Mouse (Mus musculus): ENCODE results near the gene Nudt5. TPM values are rescaled to one million over a fixed set of nuclear protein-coding genes. Genes with fewer than 3 reads are reported as not detected.

Gene Nudt5
- polyA plus RNA-seq, 1 experiment from 2014 or later: 82.2 TPM

DNA sequence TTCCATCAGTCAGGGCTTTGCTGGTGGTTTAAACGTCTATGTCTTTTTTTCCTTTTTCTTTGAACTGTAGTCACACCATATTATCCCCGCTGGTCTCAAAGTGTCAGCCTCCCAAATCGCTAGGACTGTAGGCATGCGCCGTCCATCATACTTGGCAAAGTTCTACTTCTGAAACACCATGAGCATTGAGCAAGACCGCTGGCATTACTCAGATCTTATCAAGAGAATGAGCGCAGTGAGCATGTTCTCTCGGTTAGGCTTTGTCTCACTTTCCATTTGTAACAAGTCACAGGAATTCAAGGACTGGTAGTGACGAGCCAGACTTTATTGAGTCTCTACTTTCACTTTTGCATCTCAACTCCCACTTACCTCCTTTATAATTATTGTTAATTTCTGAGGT is 6.3 kb downstream of the Nudt5 start:
- no peak overlapping the region for H3K4me3 ChIP-seq (ENCODE audit: low read depth, low read length)
- H3K9me3 ChIP-seq (ENCODE audit: control insufficient read depth, low read length): no peaks in the 10 kb centered on the region
- H3K36me3 ChIP-seq (ENCODE audit: control insufficient read depth, insufficient read depth, low read length): 0 out of 2 replicates have a peak, but pooled peaks cover 2% of the 10 kb centered on the region
- no peak overlapping the region for H3K4me2 ChIP-seq (ENCODE audit: low read depth)
- WGBS: 92% methylated on average over 9 of the region's 9 CpGs
- H3K4me1 ChIP-seq (ENCODE audit: control insufficient read depth, insufficient read depth, low read length): 0 out of 2 replicates have a peak, but pooled peaks cover 1% of the 10 kb centered on the region
- H3K27ac ChIP-seq (ENCODE audit: low read depth, low read length): no peak overlapping the region
- DNase-seq (ENCODE audit: low spot score) (no peak), ATAC-seq (ENCODE audit: insufficient read depth, low FRiP score, low TSS enrichment) (no peak)
- no peaks in the 10 kb centered on the region for H3K27me3 ChIP-seq (ENCODE audit: control insufficient read depth, insufficient read depth, low read length)
- H3K9ac ChIP-seq (ENCODE audit: low read length): no peak overlapping the region

DNA sequence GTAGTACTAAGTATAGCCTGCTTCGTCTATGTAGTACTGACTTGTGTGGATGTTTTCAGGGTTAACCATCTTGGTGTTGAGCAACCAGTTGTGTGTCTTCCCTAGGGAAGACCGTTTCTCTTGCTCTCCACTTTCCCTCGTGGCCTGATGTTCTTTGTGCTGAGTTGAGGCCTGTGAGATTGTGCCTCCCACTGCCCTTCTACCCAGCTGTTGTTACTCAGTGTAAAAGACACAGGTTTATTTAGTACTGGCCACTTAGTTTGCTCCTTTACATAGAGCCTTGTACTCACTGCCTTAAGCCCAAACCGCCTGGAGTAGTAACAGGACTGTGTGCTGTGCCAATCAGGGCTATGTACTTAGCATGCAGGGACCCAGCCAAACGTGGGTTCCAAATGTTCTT is 7.0 kb downstream of the Nudt5 start:
- 0 out of 2 replicates have a peak, but pooled peaks cover 2% of the 10 kb centered on the region for H3K36me3 ChIP-seq (ENCODE audit: control insufficient read depth, insufficient read depth, low read length)
- WGBS: 92% methylated on average over 5 of the region's 5 CpGs

DNA sequence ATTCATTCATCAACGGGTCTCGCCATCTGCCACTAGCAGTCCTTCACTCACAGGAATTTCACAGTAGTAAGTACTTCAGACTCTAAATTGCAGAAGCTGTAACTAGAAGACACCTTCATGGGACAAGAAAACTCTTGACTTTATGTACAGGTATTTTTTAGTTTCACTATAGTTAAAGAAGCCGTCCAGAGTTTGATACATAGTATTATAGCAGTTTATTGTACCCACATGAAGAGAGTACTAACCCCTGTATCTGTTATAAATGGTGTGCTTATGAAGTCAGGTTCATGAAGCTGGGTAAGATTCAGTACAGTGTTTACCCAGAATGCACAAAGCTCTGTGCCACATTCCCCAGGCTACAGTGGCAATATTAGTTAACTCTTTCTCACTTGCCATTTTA is 18.0 kb downstream of the Nudt5 start, which contains the start of gene Gm13199:
TSS of gene Gm13199 (minus strand) at position 101 of the 400 bp plus-strand sequence.
- no peak for ATAC-seq (ENCODE audit: insufficient read depth, low FRiP score, low TSS enrichment)
- Histone ChIP-seq H3K4me3 (ENCODE audit: low read depth, low read length) (no peak within 1 kb of the TSS), H3K36me3 (ENCODE audit: control insufficient read depth, insufficient read depth, low read length) (peaks cover 2% of the 10 kb centered on the region; the same call in 1 of the 2 replicates), H3K27ac (ENCODE audit: low read depth, low read length) (no peak within 1 kb of the TSS), H3K9ac (ENCODE audit: low read length) (no peak within 1 kb of the TSS), H3K9me3 (ENCODE audit: control insufficient read depth, low read length) (no peaks in the 10 kb centered on the region), H3K27me3 (ENCODE audit: control insufficient read depth, insufficient read depth, low read length) (no peaks in the 10 kb centered on the region), H3K4me2 (ENCODE audit: low read depth) (no peak within 1 kb of the TSS), H3K4me1 (ENCODE audit: control insufficient read depth, insufficient read depth, low read length) (no peaks in the 10 kb centered on the region)
- no peak for DNase-seq (ENCODE audit: low spot score)
- whole genome bisulfite sequencing: 95% methylated on average over 3 of the region's 3 CpGs

More for the DNA sequence above, 7.0 kb downstream of the Nudt5 start:
- H3K4me2 ChIP-seq (ENCODE audit: low read depth): no peak overlapping the region
- no peaks in the 10 kb centered on the region for H3K27me3 ChIP-seq (ENCODE audit: control insufficient read depth, insufficient read depth, low read length)
- no peaks in the 10 kb centered on the region for H3K9me3 ChIP-seq (ENCODE audit: control insufficient read depth, low read length)
- H3K9ac ChIP-seq (ENCODE audit: low read length): no peak overlapping the region
- H3K4me3 ChIP-seq (ENCODE audit: low read depth, low read length): no peak overlapping the region
- DNase-seq (ENCODE audit: low spot score): no peak
- no peak overlapping the region for H3K27ac ChIP-seq (ENCODE audit: low read depth, low read length)
- ATAC-seq (ENCODE audit: insufficient read depth, low FRiP score, low TSS enrichment): no peak
- H3K4me1 ChIP-seq (ENCODE audit: control insufficient read depth, insufficient read depth, low read length): no peaks in the 10 kb centered on the region

DNA sequence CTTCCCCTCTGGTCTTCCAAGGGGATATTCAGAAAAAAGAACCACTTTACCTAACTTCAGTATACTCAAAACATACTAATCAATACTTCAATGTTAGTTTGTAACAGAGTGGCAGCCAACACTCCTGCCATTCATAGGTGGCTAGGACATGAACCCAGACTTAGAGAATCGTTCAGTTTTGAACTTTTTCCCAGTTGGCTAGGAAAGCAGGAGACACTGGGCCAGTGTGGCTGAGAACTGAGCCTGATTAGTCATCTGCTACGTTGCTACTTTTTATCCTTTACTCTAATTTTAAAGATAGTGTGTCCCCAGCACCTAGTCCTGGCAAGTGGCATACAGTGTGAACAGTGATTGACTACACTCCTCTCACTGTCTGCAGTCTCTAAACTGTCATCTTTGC is 22.9 kb downstream of the Nudt5 start:
- no peak for ATAC-seq (ENCODE audit: insufficient read depth, low FRiP score, low TSS enrichment)
- no peak overlapping the region for H3K4me2 ChIP-seq (ENCODE audit: low read depth)
- no peak overlapping the region for H3K9ac ChIP-seq (ENCODE audit: low read length)
- WGBS: 95% methylated on average over 2 of the region's 2 CpGs
- no peaks in the 10 kb centered on the region for H3K9me3 ChIP-seq (ENCODE audit: control insufficient read depth, low read length)
- H3K27me3 ChIP-seq (ENCODE audit: control insufficient read depth, insufficient read depth, low read length): no peaks in the 10 kb centered on the region
- no peaks in the 10 kb centered on the region for H3K4me1 ChIP-seq (ENCODE audit: control insufficient read depth, insufficient read depth, low read length)
- peaks cover 2% of the 10 kb centered on the region for H3K36me3 ChIP-seq (ENCODE audit: control insufficient read depth, insufficient read depth, low read length)
- no peak overlapping the region for H3K4me3 ChIP-seq (ENCODE audit: low read depth, low read length)
- no peak overlapping the region for H3K27ac ChIP-seq (ENCODE audit: low read depth, low read length)
- DNase-seq (ENCODE audit: low spot score): no peak

DNA sequence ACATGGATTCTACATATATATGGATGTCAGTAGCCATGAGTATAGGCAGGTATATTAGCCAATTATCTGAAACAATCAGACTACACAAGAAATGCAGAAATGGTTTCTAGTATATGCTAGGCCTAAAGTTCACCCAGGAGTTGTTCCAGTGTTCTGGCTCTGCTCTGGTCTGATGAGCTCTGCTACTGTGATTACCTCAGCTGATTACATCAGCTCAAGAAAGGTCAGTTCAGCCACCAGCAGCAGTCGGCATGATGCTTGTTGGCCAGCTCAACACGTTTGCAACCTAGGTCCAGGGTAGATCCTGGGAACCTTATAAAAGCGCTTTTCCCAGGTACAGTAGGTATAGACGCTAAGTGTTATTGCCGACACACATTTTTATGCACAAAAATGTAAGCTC is 24.9 kb downstream of the Nudt5 start:
- DNase-seq (ENCODE audit: low spot score): no peak
- H3K27me3 ChIP-seq (ENCODE audit: control insufficient read depth, insufficient read depth, low read length): no peaks in the 10 kb centered on the region
- H3K9me3 ChIP-seq (ENCODE audit: control insufficient read depth, low read length): no peaks in the 10 kb centered on the region
- H3K4me1 ChIP-seq (ENCODE audit: control insufficient read depth, insufficient read depth, low read length): no peaks in the 10 kb centered on the region
- H3K4me3 ChIP-seq (ENCODE audit: low read depth, low read length): no peak overlapping the region
- peaks cover 4% of the 10 kb centered on the region for H3K36me3 ChIP-seq (ENCODE audit: control insufficient read depth, insufficient read depth, low read length)
- H3K27ac ChIP-seq (ENCODE audit: low read depth, low read length): no peak overlapping the region
- no peak overlapping the region for H3K4me2 ChIP-seq (ENCODE audit: low read depth)
- H3K9ac ChIP-seq (ENCODE audit: low read length): no peak overlapping the region
- no peak for ATAC-seq (ENCODE audit: insufficient read depth, low FRiP score, low TSS enrichment)
- WGBS: 93% methylated on average over 5 of the region's 5 CpGs

DNA sequence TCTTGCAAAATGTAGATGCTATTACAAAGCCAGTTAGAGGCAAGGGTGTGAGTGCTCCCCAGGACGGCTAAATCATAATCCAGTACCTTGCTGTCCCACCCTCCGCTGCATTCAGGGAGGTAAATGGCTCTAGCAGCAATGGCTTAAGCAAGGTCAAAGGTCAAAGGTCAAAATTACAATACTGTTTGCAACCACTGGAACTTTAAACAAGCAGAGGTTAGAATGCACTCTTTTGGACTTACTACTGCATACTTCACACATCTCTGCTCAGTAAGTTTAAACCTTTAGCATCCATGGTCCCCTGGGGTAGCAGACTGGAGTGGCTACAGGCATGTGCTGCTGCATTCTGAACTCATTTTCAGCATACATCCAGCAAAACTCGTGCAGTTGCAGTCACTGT is 32.6 kb downstream of the Nudt5 start:
- no peaks in the 10 kb centered on the region for H3K27me3 ChIP-seq (ENCODE audit: control insufficient read depth, insufficient read depth, low read length)
- 57% methylated on average over 3 of the region's 3 CpGs for WGBS
- H3K9ac ChIP-seq (ENCODE audit: low read length): no peak overlapping the region
- peaks cover 4% of the 10 kb centered on the region for H3K36me3 ChIP-seq (ENCODE audit: control insufficient read depth, insufficient read depth, low read length)
- ATAC-seq (ENCODE audit: insufficient read depth, low FRiP score, low TSS enrichment) (no peak), DNase-seq (ENCODE audit: low spot score) (no peak)
- H3K4me3 ChIP-seq (ENCODE audit: low read depth, low read length): no peak overlapping the region
- H3K4me1 ChIP-seq (ENCODE audit: control insufficient read depth, insufficient read depth, low read length): no peaks in the 10 kb centered on the region
- no peak overlapping the region for H3K27ac ChIP-seq (ENCODE audit: low read depth, low read length)
- no peaks in the 10 kb centered on the region for H3K9me3 ChIP-seq (ENCODE audit: control insufficient read depth, low read length)
- no peak overlapping the region for H3K4me2 ChIP-seq (ENCODE audit: low read depth)

DNA sequence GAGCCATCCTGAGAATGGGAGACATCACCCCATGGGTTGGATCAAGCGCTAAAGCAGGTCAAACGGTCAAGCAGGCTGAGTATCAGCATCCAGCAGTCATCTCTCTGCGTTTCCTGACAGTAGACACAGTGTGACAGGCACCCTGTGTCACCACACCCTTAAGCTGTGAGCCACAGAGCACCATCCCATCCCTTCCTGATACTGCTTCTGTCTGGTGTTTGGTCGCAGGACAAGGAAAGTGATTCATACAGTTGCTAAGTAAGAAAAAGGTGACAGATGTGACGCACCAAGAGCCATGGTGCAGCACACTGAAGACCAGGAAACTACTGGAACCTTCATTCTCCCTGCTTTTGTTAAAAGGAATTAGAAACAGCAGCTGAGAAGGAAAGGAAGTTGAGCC is 44.0 kb downstream of the Nudt5 start:
- ATAC-seq (ENCODE audit: insufficient read depth, low FRiP score, low TSS enrichment) (no peak), DNase-seq (ENCODE audit: low spot score) (no peak)
- no peaks in the 10 kb centered on the region for H3K9me3 ChIP-seq (ENCODE audit: control insufficient read depth, low read length)
- H3K36me3 ChIP-seq (ENCODE audit: control insufficient read depth, insufficient read depth, low read length): peaks cover 4% of the 10 kb centered on the region; the same call in 1 of the 2 replicates
- H3K9ac ChIP-seq (ENCODE audit: low read length): no peak overlapping the region
- 0 out of 2 replicates have a peak, but pooled peaks cover 3% of the 10 kb centered on the region for H3K4me1 ChIP-seq (ENCODE audit: control insufficient read depth, insufficient read depth, low read length)
- H3K27me3 ChIP-seq (ENCODE audit: control insufficient read depth, insufficient read depth, low read length): no peaks in the 10 kb centered on the region
- H3K4me3 ChIP-seq (ENCODE audit: low read depth, low read length): no peak overlapping the region
- no peak overlapping the region for H3K27ac ChIP-seq (ENCODE audit: low read depth, low read length)
- 89% methylated on average over 5 of the region's 5 CpGs for WGBS
- no peak overlapping the region for H3K4me2 ChIP-seq (ENCODE audit: low read depth)

DNA sequence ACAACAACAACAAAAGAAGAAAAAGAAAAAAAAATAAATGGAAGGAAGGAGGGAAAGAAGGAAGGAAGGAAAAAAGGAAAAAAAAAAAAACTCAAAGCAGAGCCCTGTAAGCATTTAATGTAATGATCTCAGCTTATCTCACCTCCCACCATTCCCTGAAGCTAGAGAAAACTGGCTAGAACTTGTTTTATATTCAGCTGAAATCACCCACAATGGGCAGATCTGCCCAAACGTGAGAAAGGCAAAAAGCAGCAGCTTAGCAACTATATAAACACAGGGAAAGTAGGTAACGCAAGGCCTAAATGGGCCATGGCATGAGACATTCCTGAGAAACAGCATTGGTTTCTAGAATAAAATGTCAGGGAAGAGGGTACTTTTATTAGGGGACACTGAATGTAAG is 44.6 kb downstream of the Nudt5 start:
- Histone ChIP-seq H3K27ac (ENCODE audit: low read depth, low read length) (no peak overlapping the region), H3K36me3 (ENCODE audit: control insufficient read depth, insufficient read depth, low read length) (peaks cover 4% of the 10 kb centered on the region; the same call in 1 of the 2 replicates), H3K27me3 (ENCODE audit: control insufficient read depth, insufficient read depth, low read length) (no peaks in the 10 kb centered on the region), H3K4me2 (ENCODE audit: low read depth) (no peak overlapping the region), H3K4me1 (ENCODE audit: control insufficient read depth, insufficient read depth, low read length) (0 out of 2 replicates have a peak, but pooled peaks cover 5% of the 10 kb centered on the region), H3K9me3 (ENCODE audit: control insufficient read depth, low read length) (no peaks in the 10 kb centered on the region), H3K9ac (ENCODE audit: low read length) (no peak overlapping the region), H3K4me3 (ENCODE audit: low read depth, low read length) (no peak overlapping the region)
- WGBS: 74% methylated on average over 2 of the region's 2 CpGs
- DNase-seq (ENCODE audit: low spot score): no peak
- ATAC-seq (ENCODE audit: insufficient read depth, low FRiP score, low TSS enrichment): no peak

DNA sequence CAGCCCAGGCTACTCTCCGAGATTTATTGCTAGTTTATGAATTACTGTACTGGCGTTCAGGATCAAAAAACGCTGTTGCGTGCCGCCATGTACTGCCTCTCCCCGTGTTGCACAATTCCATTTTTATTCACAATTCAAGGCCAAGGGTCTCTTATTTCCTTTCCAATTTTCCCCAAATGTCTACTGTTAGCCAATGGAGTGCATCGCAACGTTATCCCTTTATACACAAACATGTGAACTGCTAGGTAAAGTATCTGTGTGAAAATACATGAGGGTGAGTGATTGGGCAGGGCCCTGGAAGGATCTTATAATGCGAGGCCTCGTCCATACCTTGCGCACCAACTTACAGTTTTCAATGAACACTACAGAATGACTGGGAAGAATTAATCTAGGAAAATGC is 49.5 kb downstream of the Nudt5 start:
- ATAC-seq (ENCODE audit: insufficient read depth, low FRiP score, low TSS enrichment) (no peak), DNase-seq (ENCODE audit: low spot score) (no peak)
- H3K9me3 ChIP-seq (ENCODE audit: control insufficient read depth, low read length): no peaks in the 10 kb centered on the region
- no peaks in the 10 kb centered on the region for H3K27me3 ChIP-seq (ENCODE audit: control insufficient read depth, insufficient read depth, low read length)
- H3K4me3 ChIP-seq (ENCODE audit: low read depth, low read length): peak overlapping the region; percentile 72
- no peaks in the 10 kb centered on the region for H3K36me3 ChIP-seq (ENCODE audit: control insufficient read depth, insufficient read depth, low read length)
- peak overlapping the region; percentile 79 for H3K9ac ChIP-seq (ENCODE audit: low read length)
- H3K4me2 ChIP-seq (ENCODE audit: low read depth): peak overlapping the region; percentile 58
- H3K4me1 ChIP-seq (ENCODE audit: control insufficient read depth, insufficient read depth, low read length): 0 out of 2 replicates have a peak, but pooled peaks cover 6% of the 10 kb centered on the region
- 38% methylated on average over 11 of the region's 11 CpGs for WGBS
- no peak overlapping the region for H3K27ac ChIP-seq (ENCODE audit: low read depth, low read length)
